ENCODE assay signal across 16 mouse cellular contexts in genomic region chrX:12096783-12097526, GRCm38 (mm10).
"Had no signal": no experiment of that assay in that cellular context is flagged by ENCODE, and none has a peak within 500 bp of the region (broad histone marks: within the 10 kb centered on the region; RNA-seq: fewer than 3 reads in every experiment).

No protein-coding gene starts in this region.

- H3K4me3 ChIP-seq: layer of hippocampus, adult 2 months; limb, embryonic 12.5 days; midbrain, embryonic 10.5 days; myocyte; neural tube, embryonic 15.5 days had no signal

- H3K36me3 ChIP-seq: limb, embryonic 12.5 days; neural tube, embryonic 15.5 days had no signal

- H3K4me1 ChIP-seq: limb, embryonic 12.5 days had no signal

- H3K4me2 ChIP-seq: limb, embryonic 12.5 days; neural tube, embryonic 15.5 days had no signal

- H3K9ac ChIP-seq: limb, embryonic 12.5 days; liver, embryonic 14.5 days; neural tube, embryonic 15.5 days had no signal

- H3K27ac ChIP-seq: layer of hippocampus, adult 2 months; limb, embryonic 12.5 days; liver, embryonic 14.5 days; midbrain, embryonic 10.5 days; neural tube, embryonic 15.5 days had no signal

- H3K9me3 ChIP-seq: limb, embryonic 12.5 days; midbrain, embryonic 10.5 days; neural tube, embryonic 15.5 days had no signal

- DNase-seq: kidney, postnatal 10 days; kidney, postnatal 4 days; liver; lung, adult 2 months; lung, postnatal 10 days; lung, postnatal 4 days; midbrain, embryonic 14.5 days; right cerebral cortex, adult 18-20 months; right cerebral cortex, postnatal 25 days; thymus, postnatal 36 days had no signal
